Mouse (Mus musculus) liver, adult 2 months (tissue): ENCODE results near the gene Dcpp2.

Experiments
- CTCF ChIP-seq: fragments of 200-500 bp; IDR thresholded peaks from 2 replicates; pipeline ENCODE4 v1.5.1; 2011; ENCODE audit warnings: low read depth, low read length, control low read depth
- POLR2A ChIP-seq: fragments of 200-500 bp; IDR thresholded peaks from 2 replicates; pipeline ENCODE4 v1.6.1; 2011; ENCODE audit warnings: low read length, control low read depth; ENCODE audit not compliant: insufficient read depth; ENCODE audit errors: extremely low read depth

DNA sequence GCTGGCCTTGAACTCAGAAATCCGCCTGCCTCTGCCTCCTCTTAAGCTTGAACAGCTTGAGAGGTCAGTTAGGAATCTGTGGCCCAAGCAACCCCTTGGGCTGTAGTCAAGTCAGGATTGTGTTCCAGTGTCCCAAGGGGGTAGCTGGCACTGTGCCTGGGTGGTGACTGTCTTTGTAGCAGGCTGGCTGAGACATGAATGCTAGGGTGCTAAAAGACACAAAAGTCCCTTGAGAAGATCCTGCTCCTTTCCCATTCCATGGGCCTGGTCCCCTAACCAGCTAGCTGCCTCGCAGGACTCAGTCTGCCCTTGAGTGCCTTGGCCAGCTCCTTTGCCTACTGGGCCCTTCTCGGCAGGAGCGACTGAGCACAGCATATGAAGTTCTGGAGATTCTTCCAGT lies 17.8 kb upstream of the Dcpp2 start:
- no peak for TF ChIP-seq POLR2A
- no peak for TF ChIP-seq CTCF
